Mouse (Mus musculus) spleen, postnatal 36 days (tissue): ENCODE measurements around the gene Fopnl.

Experiments used
- DNase-seq, 2 experiments: peaks; one replicate each; pipeline ENCODE4 v3.0.0; 2022; ENCODE audit warnings: low spot score in 2 of 2, mixed read lengths in 1 of 2

Gene Fopnl

GRCm38 (mm10) chr16:14307373-14307772 is 9.8 kb downstream of the Fopnl start:
- DNase-seq: peak in 1 of 2 experiments; percentile 19

GRCm38 (mm10) chr16:14306451-14306850 is 10.8 kb downstream of the Fopnl start:
- no peak for DNase-seq

- no peak for DNase-seq
These were observed 12.4 kb downstream of the Fopnl start for GRCm38 (mm10) chr16:14304791-14305190.

GRCm38 (mm10) chr16:14303676-14304075 is 13.5 kb downstream of the Fopnl start:
- no peak for DNase-seq

- no peak for DNase-seq
These were observed 14.1 kb downstream of the Fopnl start for GRCm38 (mm10) chr16:14303148-14303547.

GRCm38 (mm10) chr16:14298461-14298860 is 18.7 kb downstream of the Fopnl start:
- no peak for DNase-seq

- no peak for DNase-seq
These were observed 19.5 kb downstream of the Fopnl start for GRCm38 (mm10) chr16:14297746-14298145.

- DNase-seq: no peak
These were observed 20.1 kb downstream of the Fopnl start for GRCm38 (mm10) chr16:14297137-14297536.

- DNase-seq: no peak
These were observed 20.6 kb downstream of the Fopnl start for GRCm38 (mm10) chr16:14296544-14297124.

GRCm38 (mm10) chr16:14295291-14295690 is 21.9 kb downstream of the Fopnl start:
- no peak for DNase-seq

- DNase-seq: no peak
These were observed 24.7 kb downstream of the Fopnl start for GRCm38 (mm10) chr16:14292205-14293199.

GRCm38 (mm10) chr16:14291223-14291622 is 26.0 kb downstream of the Fopnl start, which contains the start of gene Myh11:
Gene Myh11, minus strand, starts transcription at chr16:14291372.
- peak; percentile 10 to 31 for DNase-seq

GRCm38 (mm10) chr16:14272374-14272965 is 44.7 kb downstream of the Fopnl start:
- no peak for DNase-seq

GRCm38 (mm10) chr16:14265203-14265920 is 51.8 kb downstream of the Fopnl start:
- no peak for DNase-seq

GRCm38 (mm10) chr16:14264504-14264903 is 52.7 kb downstream of the Fopnl start:
- DNase-seq: no peak

- no peak for DNase-seq
These were observed 54.0 kb downstream of the Fopnl start for GRCm38 (mm10) chr16:14263241-14263640.

- DNase-seq: no peak
These were observed 54.8 kb downstream of the Fopnl start for GRCm38 (mm10) chr16:14262410-14262809.

- DNase-seq: peak; percentile 4 to 15
These were observed 58.3 kb downstream of the Fopnl start for GRCm38 (mm10) chr16:14258856-14259255.

- no peak for DNase-seq
These were observed 63.6 kb downstream of the Fopnl start for GRCm38 (mm10) chr16:14253586-14253985.

- no peak for DNase-seq
These were observed 64.3 kb downstream of the Fopnl start for GRCm38 (mm10) chr16:14252877-14253276.

- no peak for DNase-seq
These were observed 67.3 kb downstream of the Fopnl start for GRCm38 (mm10) chr16:14249913-14250312.
